Mouse (Mus musculus) liver, embryonic 14.5 days (tissue): Measurements from ENCODE around the gene Ptprd.

Source experiments
- CTCF ChIP-seq: IDR thresholded peaks from 2 replicates; pipeline ENCODE4 v1.5.1; 2016; ENCODE audit warnings: antibody characterized with exemption, low read depth, control low read depth
- EP300 ChIP-seq: IDR thresholded peaks from 2 replicates; pipeline ENCODE4 v1.6.1; 2016; ENCODE audit warnings: antibody characterized with exemption, low read depth

DNA sequence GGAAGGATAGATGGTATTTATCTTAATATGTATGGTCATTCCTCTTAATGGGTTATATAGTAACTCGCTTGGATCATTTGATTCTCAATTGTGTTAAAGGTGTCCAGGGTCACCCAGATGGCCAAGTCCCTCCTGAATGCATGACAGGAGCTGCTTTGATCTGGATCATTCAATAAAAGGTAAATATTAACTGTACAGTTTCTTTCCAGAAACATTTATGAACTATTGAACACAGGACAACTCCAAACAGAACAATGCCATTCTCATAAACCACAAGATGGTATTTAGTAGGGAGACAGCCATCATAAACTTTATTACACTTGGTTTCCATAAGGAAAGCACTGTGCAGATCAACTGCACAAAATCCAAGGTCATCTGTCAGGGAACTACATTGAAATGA, 2056.0 kb downstream of the Ptprd start:
- TF ChIP-seq CTCF, result no peak
- no peak for TF ChIP-seq EP300
